Mouse (Mus musculus): Measurements from ENCODE around the gene Sirt7.

Sirt7 gene

DNA sequence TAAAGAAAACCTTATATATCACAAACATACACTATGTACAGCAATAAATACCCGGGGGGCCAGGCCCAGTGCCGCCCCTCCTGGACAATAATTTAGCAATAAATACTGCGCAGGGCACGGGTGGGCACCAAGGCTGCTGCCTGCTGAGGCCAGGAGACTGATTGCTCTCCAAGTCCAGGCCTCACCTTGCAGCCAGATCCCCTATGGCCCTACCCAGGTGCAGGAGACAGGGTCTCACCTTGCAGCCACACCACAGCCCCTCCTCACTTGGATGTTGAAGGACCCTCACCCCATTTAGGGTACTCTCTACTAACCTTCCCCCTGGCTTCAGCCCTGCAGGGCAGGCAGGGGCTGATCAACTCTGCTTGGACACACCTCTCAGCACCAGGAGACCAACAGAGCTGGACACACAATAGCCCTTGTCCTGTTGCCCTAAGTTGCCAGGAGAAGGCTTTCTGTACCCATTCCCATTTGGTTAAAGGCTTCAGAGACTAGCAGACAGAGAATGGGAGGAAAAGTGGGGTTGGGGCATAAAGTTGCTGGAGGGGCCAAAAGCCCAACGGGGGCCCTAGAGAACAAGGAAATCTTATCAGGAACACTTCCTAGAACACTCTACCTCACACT lies at the start of gene Sirt7:
Gene Sirt7 (minus strand): TSS at position 89 of the 624 bp plus-strand sequence.
- DNase-seq (ENCODE audit: low read depth, low spot score) = no peak

DNA sequence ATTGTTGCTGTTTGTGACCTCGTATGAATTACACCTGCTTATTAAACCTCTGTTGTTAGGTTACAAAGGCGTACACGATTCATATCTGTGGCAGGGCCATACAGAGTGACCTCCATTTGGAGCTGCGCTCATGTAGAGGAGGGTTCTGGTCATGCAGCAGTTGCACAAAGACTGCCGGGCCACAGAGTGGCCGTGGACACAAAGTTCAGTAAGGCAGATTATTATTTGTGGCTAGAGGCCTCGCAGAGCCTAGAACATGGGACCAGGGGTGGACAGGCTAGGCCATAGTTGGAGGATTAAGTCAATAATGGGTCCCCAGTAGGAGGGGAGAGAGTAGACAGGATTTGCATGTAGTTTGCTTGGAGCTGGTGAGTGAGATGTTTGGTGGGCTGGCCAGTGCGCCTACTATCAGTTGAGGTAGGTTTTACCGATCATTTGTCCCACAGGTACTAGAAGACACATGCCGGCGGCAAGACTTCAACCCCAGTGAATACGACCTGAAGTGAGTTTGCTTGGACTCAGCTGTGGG lies 48.6 kb upstream of the Sirt7 start:
- DNase-seq (ENCODE audit: low read depth, low spot score) = no peak

DNA sequence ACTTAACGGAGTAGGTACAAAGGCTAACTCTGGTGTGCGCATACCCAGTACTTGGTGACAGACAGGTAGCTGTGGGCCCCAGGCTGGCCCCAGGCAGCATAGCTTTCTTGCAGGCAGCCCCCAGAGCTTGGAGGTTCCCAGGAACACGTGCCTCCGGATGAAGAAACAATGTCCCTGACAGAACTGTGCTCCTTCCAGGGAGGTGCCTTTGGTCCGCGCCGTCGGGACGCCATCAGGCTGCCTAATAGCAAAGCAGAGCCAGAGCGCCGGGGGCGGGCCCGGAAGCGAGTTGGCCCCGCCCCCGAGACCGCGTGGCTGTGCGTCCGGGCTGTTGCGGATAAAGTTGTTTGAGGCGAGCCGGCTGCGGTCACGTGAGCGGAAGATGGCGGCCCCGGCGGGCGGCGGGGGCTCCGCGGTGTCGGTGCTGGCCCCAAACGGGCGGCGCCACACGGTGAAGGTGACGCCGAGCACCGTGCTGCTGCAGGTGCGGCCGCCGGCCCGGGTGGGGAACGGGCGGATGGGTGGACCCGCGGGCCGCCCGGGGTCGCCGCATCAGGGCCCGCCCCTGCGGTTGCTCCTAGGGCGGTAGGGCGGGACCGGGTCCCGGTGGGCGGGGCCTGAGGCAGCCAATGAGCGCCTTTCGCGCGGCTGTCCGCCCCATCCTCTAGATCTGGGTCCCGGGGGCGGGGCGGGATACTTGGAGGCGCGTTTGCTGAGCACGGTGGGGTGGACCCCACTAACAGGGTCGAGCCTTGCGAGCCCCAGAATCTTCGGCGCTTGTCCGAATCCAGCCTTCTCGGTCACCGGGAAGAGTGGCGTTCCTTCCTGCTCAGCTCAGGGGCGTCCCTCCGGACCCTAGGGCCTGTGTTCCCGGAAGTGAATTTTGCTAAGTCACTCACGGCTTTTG lies 47.9 kb upstream of the Sirt7 start, which contains the start of gene Aspscr1:
Gene Aspscr1 (plus strand): TSS at position 287 of the 907 bp plus-strand sequence.
- peak; percentile 94 for DNase-seq (ENCODE audit: low read depth, low spot score)

DNA sequence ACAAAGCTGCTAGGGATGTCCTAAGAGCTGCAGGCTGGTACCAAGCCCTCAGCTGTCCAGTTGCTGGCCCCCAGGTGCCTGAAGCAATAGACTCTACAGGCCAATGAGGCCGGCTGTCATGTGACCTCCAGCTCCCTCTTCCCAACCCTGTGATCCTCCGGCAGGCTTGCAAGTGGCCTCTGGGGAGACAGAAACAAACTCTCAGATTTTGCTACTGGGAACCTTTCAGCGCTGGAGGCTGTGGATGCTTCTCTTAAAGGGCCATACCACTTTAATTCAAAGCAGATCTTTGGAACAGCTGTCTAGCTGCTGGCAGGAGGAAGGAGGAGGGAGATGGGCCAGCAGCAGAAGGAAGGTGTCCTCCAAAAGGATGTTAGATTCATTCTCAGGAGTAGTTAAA lies 41.6 kb upstream of the Sirt7 start:
- no peak for DNase-seq (ENCODE audit: low read depth, low spot score)

DNA sequence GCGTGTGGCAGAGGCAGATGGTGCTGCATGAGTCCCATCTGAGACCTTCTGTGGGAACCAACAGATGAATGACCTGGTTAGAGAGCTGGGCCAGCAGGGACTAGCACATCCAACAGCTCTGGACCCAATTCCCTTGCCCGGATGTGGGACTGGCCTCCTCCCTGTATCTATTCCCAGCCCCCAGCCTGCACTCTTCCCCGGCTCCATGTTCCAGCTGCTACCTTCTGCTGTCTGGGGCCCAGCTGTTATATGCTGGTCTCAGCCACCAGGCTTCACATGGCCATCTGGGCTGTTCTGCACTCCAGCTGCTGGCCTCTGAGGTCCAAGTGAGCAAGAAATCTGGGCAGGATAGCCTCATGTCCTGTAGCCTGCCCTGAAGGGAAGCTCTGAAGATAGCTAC lies 40.4 kb upstream of the Sirt7 start:
- no peak for DNase-seq (ENCODE audit: low read depth, low spot score)

DNA sequence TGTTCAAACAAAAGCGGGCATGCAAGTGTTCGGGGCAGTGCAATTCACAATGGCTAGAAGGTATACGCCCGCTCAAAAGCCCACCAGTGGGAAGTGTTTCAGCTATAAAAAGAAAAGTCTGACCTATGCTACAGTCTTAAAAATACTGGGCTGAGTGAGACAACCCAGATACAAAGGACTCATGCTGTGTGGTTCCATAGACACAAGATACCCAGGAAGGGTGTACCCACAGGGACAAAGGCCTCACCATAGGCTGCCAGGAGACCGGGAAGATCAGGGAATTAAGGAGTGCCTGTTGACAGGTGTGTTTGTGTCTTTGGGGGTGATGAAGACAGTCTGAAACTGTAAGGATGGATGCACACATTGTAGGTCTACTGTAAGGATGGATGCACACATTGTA lies 38.7 kb upstream of the Sirt7 start:
- DNase-seq (ENCODE audit: low read depth, low spot score) = no peak

DNA sequence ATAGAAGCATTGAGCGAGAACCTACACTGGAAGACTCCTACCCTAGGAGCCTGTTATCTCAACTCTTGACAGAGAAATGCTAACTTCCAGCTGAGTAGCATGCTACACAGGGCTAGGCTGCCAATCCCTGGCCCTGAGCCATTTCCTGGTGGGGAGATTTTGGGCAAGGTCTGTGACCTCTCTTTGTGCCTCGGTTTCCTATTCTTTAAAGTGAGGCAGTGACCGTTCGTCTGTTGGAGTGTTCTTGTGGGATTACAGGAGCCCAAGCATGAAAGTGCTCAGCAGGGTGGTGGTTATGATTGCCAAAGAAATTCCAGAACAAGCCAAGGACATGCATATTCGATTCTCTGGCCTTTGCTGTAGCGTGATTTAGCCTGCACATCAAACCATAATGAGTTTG lies 37.7 kb upstream of the Sirt7 start:
- no peak for DNase-seq (ENCODE audit: low read depth, low spot score)

DNA sequence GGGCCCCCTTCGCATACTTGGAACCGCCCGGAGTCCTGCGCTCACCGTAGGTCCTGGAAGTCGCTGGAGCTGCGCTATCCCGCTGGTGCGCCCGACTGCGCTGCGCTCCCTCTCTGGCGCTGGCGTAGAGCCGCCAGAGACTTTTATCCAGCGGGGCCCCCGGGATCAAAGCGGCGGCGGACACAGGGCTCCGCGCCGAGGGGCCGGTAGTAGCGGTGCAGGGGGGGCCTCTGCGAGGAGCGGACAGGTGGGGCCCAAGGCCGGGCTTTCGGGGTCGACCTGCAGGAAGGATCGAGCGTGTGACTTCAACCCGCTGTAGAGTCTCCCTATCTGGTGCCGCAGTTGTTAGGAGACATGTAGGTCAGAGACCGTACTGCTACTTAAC lies 36.0 kb upstream of the Sirt7 start, which contains the start of gene Notum:
Gene Notum (minus strand): TSS at position 100 of the 385 bp plus-strand sequence.
- no peak for DNase-seq (ENCODE audit: low read depth, low spot score)

DNA sequence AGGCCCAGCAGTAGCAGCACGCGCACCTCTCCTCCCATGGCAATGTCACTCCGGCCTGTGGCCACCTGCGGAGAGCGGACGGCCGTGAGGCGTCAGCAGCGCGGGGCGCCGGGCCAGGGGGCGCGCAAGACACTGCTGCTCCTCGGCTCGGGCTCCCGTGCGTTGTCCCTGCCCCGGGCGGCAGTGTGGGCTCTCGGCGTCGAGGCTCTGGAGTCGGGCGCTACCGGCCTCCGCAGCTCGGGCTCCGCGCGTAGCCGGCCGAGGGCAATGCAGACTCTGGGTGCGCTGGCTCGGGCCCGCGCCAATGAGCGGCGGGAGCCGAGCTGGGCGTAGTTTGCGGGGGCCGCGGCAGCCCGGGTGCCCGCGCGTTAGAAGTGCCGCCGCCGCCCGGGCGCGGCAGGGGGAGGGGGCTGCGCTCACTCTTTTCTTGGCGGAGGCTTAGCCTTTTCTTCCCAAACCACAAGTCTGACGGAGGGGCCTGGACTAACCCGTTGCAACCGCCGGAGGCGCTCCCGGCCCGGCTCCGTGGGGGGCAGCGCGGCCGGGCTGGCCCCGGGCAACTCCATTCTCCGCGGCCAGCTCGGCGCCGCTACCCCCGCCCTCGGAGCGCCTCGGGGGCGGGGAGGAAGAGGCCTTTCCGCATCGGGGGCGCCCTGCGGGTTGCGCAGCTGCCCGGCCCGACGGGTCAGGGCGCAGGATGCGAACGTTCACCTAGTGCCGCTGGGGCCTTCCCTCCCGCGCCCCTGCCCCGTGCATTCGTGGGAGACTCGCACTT lies 35.4 kb upstream of the Sirt7 start:
- no peak for DNase-seq (ENCODE audit: low read depth, low spot score)

DNA sequence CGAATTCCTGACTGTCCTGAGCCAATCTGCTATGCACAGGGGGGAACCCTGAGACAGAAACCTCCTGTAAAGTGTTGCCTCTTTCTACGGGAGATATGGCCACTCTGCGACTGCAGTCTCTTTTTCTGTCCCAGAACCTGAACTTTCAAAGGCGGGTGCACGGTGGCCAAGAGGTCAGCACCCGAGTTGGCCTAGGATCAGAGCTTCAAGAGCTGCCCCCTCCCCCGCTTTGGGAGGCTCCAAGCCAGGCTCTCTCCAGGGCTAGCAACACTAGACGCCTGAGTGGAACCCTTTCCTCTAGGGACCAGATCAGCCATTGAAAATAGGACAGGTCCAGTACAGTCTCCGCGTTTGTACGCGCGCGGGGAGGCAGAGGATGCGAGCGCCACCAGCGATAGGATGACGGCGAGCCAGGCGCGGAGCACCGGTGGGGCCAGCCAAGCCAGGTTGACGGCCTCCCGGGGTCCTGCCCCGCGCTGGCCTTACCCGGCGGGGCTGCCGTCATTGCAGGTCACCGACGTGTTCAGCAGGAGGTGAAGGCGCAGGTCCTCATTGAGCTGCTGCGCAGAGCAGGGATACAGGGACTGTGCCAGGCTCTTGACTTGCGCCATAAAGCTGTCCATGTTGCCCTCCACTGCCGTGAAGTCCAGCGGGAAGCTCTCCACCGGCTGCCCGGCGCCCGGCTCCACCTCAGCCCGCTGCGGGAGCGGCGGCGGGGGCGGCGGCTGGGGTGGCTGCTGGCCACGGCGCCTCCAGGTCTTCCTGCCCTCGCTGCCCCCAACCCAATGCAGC lies 34.7 kb upstream of the Sirt7 start:
- DNase-seq (ENCODE audit: low read depth, low spot score) = no peak

DNA sequence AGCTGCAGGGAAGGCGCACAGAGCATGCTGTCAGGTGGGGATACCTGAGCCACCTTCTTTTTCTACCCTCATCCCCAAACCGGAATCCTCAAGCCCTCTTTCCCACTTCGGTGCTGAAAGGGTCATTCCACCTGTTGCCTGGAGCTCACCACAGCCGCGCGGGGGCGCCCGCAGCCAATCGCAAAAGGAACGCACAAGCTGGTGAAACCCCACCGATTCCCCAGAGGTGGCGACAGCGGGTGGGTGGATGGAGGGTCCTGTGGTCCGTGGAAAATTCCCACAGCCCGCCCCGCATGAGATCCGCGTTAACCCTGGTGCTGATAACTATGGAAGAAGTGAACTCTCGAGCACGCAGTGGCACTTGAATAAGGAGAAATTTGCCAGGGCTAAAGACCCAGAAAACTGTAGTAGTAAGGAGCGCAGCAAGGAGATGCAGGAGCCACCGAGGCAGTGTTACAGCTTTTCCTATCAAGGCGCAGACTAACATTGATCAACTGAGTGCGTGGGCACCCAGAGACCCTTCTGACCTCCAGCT lies 33.9 kb upstream of the Sirt7 start:
- DNase-seq (ENCODE audit: low read depth, low spot score) = peak; percentile 57

DNA sequence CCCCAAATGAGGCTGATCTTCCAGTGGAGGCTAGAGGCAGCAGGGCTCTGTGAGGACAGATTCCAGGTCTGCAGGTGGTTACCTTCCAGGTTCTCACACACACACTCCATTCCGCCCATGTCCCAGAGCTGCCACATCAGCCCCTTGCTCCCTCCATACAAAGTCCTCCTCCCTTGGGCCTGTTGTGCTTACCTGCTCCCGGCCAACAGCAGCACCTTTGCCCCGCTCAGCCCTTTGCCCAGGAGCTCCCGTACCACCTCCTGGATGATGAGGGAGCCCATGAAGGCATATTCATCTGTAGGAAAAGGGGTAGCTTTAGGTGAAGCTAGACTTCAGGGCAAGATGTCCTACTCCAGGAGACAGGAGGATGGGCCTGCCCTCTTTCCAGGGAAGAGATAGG lies 32.3 kb upstream of the Sirt7 start:
- DNase-seq (ENCODE audit: low read depth, low spot score) = no peak

DNA sequence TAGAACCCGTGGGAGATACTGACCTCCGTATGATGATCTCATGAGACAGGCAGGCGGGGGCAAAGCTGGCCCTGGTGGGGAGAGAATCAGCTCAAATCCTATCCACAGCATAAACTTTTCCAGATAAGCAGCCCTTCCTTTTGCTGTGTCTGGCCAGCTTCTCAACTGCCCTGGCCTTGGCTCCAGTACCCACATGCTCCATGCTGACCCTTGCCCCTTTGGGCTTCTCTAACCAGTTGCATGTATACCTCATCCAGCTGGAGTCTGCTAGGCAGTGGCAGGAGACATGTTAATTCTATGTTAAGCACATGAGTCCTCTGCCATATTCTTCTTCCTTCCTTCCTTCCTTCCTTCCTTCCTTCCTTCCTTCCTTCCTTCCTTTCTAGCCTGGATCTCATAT lies 29.7 kb upstream of the Sirt7 start:
- DNase-seq (ENCODE audit: low read depth, low spot score) = no peak

DNA sequence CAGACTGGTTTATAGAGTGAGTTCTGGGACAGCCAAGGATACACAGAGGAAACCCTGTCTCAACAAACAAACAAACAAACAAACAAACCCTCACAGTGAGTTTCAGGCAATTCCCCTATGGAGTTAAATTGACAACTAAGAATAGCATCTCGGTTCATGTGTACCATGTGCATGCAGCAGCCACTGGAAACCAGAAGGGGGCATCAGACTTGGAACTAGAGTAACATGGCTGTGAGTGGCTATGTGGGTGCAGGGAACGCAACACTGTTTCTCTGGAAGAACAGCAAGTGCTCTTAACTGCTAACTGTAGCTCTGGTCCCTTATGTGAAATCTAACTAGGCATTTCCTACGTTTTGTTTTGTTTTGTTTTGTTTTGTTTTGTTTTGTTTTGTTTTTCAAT lies 26.8 kb upstream of the Sirt7 start:
- DNase-seq (ENCODE audit: low read depth, low spot score) = peak; percentile 33

DNA sequence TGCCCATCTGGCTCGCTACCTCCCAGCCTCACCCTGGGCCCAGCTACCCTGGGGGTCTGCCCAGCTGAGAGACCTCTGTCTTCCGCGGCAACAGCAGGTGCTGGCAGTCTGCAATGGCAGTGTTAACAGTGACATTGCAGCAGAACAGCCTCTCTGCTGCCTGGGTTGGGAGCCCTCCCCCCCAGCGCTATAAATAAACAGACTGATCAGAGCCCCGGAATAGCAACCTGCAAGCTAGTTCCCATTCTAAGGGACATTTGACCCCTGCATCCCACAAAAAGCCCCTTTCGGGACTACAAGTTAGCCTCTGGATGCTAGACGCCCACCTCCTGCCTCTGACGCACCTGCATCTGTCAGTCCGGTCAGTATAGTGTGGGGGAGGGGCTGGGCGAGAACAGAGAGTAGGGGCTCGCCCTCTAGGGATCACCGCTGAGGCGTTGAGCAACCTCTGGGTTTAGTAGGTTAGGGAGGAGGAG lies 23.0 kb upstream of the Sirt7 start, which contains the start of gene Myadml2:
Gene Myadml2 (minus strand): TSS at position 158 of the 476 bp plus-strand sequence.
- no peak for DNase-seq (ENCODE audit: low read depth, low spot score)

DNA sequence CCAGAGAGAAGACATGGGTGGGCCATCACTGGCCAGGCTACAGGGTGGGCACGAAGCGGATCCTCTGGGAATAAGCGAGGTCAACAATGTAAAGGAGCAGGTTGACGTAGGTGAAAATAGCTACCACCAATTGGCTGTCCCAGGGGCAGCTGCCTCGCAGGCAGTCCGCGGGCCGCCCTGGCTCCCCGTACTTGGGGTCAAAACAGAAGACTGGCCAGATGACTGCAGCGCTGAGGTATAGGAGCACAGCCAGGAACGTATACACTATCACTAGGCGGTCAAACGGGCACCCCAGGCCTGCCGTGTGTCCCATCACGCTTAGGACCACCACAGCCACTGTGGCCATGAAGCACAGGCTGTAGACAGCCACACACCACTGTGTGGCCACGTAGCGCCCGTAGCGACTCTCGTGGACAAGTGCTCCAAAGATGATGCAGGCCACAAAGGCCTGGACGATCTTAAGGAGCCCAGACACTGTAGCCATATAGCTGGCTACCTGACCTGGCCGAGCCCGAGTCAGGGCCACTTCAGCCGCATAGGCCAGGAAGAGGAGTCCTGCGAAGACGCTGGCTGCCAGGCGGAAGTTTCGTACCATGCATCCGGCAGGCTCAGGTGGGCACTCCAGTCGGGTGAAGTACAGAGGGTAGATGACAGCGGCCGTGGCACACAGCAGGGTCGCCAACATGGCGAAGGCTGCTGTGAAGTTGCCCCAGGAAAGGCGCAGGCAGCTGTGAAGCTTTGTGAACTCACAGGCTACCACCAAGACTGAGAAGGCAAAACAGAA lies 22.2 kb upstream of the Sirt7 start:
- no peak for DNase-seq (ENCODE audit: low read depth, low spot score)

DNA sequence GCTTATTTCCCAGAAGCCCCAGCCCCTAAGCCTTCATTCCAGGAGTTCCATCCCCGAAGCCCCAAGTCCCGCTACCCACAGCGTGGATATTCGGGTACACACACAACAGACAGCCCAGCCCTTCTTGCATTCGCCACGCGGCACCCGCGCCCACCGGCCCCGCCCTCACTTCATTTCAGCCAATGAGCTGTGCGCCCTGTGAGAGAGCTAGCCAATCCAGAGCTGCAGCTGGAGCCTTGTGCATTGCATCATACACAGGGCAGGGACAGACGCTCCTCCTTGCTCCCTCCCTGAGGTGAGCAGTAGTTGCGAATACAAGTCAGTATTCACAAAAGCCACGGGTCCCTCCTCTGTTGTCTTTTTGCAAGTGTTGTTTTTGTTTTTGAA lies 18.6 kb upstream of the Sirt7 start, which contains the start of gene Pycr1:
Gene Pycr1 (minus strand): TSS at position 169 of the 387 bp plus-strand sequence.
- peak; percentile 96 for DNase-seq (ENCODE audit: low read depth, low spot score)

DNA sequence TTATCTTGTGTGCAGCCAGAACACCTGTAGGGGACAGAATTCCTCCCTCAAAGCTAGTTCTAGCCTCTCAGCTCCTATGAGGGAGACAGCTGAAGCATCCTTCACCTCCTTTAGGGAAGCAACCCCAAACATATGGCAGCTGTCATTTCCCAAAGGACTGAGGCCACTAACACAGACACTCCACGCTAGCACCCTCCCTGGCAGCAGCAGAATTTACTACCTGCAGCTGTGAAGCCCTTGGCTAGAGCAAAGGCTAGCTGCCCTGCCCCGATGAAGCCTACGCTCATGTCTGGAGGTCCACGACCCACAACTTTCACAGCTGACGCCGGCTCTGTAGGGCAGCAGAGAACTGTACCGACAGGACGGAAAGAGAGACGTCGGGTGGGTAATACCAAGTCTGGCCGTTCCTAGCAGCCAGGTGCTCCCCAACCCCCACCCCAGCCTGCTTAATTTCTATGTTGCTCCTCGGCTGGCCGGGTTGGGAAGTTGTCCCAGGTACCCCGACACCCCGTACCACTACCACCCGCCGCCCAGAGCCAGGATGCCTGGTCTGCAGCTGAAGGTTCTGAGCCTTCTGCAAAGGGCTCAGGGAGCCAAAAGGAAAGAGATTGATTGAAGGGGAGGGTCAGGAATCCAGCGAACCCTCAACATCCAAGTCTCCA lies 18.0 kb upstream of the Sirt7 start:
- peak; percentile 32 for DNase-seq (ENCODE audit: low read depth, low spot score)

DNA sequence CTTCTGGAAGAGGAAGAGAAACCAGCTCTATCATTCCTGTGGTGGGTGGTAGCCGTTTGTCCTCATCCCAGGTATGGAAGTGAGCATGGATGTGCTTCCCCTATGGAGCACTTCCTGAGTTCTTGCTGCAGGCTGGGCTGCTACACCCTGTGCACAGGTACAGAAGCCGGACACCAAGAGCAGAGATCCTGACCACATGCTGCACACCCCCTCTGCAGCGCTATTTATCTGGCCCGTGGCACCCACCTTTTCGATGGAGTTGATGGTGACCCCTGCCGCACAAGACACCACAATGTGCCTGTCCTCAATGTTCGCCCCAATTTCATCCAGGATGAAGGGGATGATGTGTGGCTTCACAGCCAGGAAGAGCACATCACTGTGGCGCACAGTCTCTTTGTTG lies 16.8 kb upstream of the Sirt7 start:
- no peak for DNase-seq (ENCODE audit: low read depth, low spot score)

Data from 3T3-L1 (cell line).